Mouse (Mus musculus) bone marrow macrophage, adult 2 months (primary cell): ENCODE results near the gene Cobl.

Source experiments
- CTCF ChIP-seq: IDR thresholded peaks from 2 replicates; pipeline ENCODE4 v1.5.1; 2012; ENCODE audit warnings: low read depth, mild to moderate bottlenecking, low read length, moderate library complexity
- POLR2A ChIP-seq: IDR thresholded peaks from 2 replicates; pipeline ENCODE4 v1.6.1; 2012; ENCODE audit warnings: mild to moderate bottlenecking, low read depth, low read length, borderline replicate concordance

- TF ChIP-seq CTCF (no peak), POLR2A (no peak)
These were observed 274.3 kb downstream of the Cobl start for GRCm38 (mm10) chr11:12190417-12190816.
